Comparison of ENCODE assay signal across 8 mouse cellular contexts in the genomic region with DNA sequence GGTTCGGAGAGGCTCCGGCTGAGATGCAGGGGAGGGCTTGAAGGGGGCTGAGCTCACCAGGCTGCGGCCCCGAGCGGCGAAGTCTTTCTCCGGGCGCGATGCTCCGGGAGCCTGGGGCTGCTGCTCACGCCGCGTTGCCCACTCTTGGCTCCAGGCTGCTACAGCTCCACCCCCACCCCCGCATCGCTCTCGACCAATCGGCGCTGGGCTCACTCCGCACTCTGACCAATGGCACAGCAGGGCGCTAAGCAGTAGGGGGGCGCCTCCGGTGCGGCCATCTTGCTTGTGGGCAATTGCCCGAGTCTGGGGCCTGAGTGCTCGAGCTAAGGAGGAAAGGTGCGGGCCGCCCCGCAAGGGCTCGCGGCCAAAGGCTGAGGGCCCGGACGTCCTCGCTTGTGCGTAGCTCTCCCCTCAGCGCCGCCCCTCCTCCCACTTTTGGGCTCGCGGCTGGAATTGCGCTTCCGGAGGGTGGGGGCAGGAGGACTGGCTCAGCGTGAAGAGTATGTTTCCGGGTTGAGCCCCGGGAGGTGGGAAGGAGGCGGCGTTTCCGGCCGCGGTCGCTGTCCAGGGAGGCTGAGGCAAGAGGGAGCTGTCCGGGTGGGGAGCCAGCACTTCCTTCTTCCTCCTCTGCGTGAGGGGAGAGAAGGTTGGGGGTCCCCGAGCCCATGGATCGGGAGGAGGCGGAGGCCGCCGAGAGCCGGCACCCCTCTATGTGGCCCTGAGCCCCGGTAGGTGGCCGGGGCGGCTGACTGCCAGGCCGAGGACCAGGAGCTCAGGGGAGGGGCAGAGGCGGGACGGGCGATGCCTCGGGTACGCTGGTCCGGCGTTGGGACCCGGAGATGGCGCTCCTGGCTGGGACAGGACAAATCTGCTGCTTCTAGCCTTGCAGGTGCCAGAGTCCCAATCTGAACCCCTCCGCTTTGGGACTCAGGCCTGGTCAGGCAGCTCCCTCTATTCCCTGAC. TPM values are rescaled to one million over a fixed set of nuclear protein-coding genes. Genes with fewer than 3 reads are reported as not detected.
DNase-seq lines count a peak whose midpoint lies in the region; ATAC-seq lines count a peak whose summit lies in the region.

A gene (minus strand): TSS at position 171 of the 963 bp plus-strand sequence.
A gene (plus strand): TSS at position 277 of the 963 bp plus-strand sequence.

- peak; percentile 94 for ATAC-seq in common myeloid progenitor, adult 5-6 weeks (replicated peaks; ENCODE audit: low read depth, poor library complexity, severe bottlenecking)
- ATAC-seq in megakaryocyte progenitor cell, adult 5-6 weeks (replicated peaks; ENCODE audit: poor library complexity), result peak; percentile 91

- peak; percentile 99 for DNase-seq in ZHBTc4 (ENCODE audit: low read depth, low spot score)
- peak; percentile 91 to 95 for DNase-seq in gastrocnemius, adult 8-10 months (ENCODE audit: low spot score in 2 of 2)
- peak; percentile 97 for DNase-seq in induced T-regulatory cell, adult 2 months (ENCODE audit: low read depth)
- peak; percentile 94 to 97 for DNase-seq in left cerebral cortex, adult 9 months (ENCODE audit: low spot score in 2 of 2)
- peak; percentile 97 for DNase-seq in right cerebral cortex, postnatal 14 days
- DNase-seq in urinary bladder, postnatal 36 days (ENCODE audit: low spot score in 2 of 2), result peak; percentile 95 to 96

RNA-seq across cellular contexts. Expression of the first gene that starts in this region (rescaled TPM):
- total RNA-seq in common myeloid progenitor, adult 5-6 weeks (2017), result 6.5 and 10.0 TPM in 2 replicates
- total RNA-seq in gastrocnemius, adult 8-10 months (2022), result 10 to 100 TPM; 13.8 to 15.2 (median 14.6) TPM
- total RNA-seq in megakaryocyte progenitor cell, adult 5-6 weeks (2015), result 8.9 and 9.6 TPM in 2 replicates
- 8.2 and 8.5 TPM in 2 replicates for total RNA-seq in megakaryocyte progenitor cell, adult 5-6 weeks (2017)

RNA-seq across cellular contexts. Expression of the second gene that starts in this region (rescaled TPM):
- total RNA-seq in common myeloid progenitor, adult 5-6 weeks (2017), result 13.3 and 28.6 TPM in 2 replicates
- 10 to 100 TPM; 28.2 to 37.7 (median 33.6) TPM for total RNA-seq in gastrocnemius, adult 8-10 months (2022)
- total RNA-seq in megakaryocyte progenitor cell, adult 5-6 weeks (2015), result 11.6 and 14.3 TPM in 2 replicates
- total RNA-seq in megakaryocyte progenitor cell, adult 5-6 weeks (2017), result 12.5 and 19.1 TPM in 2 replicates

Comparison
In these comparisons a context has a peak if more than half of its experiments do, and no peak if none do; other contexts are left out.
1. Peak in every context shown above with its lines: DNase-seq and ATAC-seq.